Mouse (Mus musculus) liver, postnatal 0 days (tissue): ENCODE results near the gene Tnk2.

ENCODE experiments used
- CTCF ChIP-seq: sonication (generic); IDR thresholded peaks from 2 replicates; pipeline ENCODE4 v1.5.1; 2016; ENCODE audit warnings: antibody characterized with exemption, low read depth
- EP300 ChIP-seq: IDR thresholded peaks from 2 replicates; pipeline ENCODE4 v1.6.1; 2016; ENCODE audit warnings: antibody characterized with exemption, low read depth, mild to moderate bottlenecking

GRCm38 (mm10) chr16:32638476-32638875 lies 5.2 kb upstream of the Tnk2 start:
- TF ChIP-seq CTCF, result peak; percentile 97
- no peak for TF ChIP-seq EP300
